Mouse (Mus musculus) ES-Bruce4 (cell line): ENCODE data around the gene Xylt1.

Experiments used
- CTCF ChIP-seq: IDR thresholded peaks from one replicate; pipeline ENCODE4 v1.8.1; 2011; ENCODE audit warnings: low read depth, low read length
- EP300 ChIP-seq: IDR thresholded peaks from 2 replicates; pipeline ENCODE4 v1.6.1; 2011; ENCODE audit warnings: low read depth, low read length; ENCODE audit not compliant: insufficient read depth
- POLR2A ChIP-seq: IDR thresholded peaks from one replicate; pipeline ENCODE4 v1.8.1; 2011; ENCODE audit warnings: low read length; ENCODE audit not compliant: insufficient read depth

GRCm38 (mm10) chr7:117667286-117667685, 286.5 kb downstream of the Xylt1 start:
- TF ChIP-seq POLR2A (no peak), CTCF (no peak), EP300 (no peak)
